Mouse (Mus musculus) G1E (cell line): ENCODE measurements around the gene Shtn1.

Experiments
- CTCF ChIP-seq: IDR thresholded peaks from 2 replicates; pipeline ENCODE4 v1.5.1; 2012; ENCODE audit warnings: low read depth, low read length, inconsistent platforms, mixed read lengths
- GATA1 ChIP-seq: IDR thresholded peaks from 2 replicates; pipeline ENCODE4 v1.6.1; 2012; ENCODE audit warnings: borderline replicate concordance, low read length, inconsistent platforms, mixed read lengths
- GATA2 ChIP-seq: IDR thresholded peaks from 2 replicates; pipeline ENCODE4 v1.6.1; 2012; ENCODE audit warnings: low read depth, low read length, inconsistent platforms, borderline replicate concordance
- POLR2AphosphoS5 ChIP-seq: IDR thresholded peaks from 2 replicates; pipeline ENCODE4 v1.6.1; 2012; ENCODE audit warnings: low read depth, low read length, inconsistent platforms; ENCODE audit not compliant: insufficient replicate concordance
- TAL1 ChIP-seq: conservative IDR thresholded peaks from 2 replicates; pipeline ENCODE4 v1.6.1; 2012; ENCODE audit warnings: low read depth, low read length, inconsistent platforms, mixed read lengths

GRCm38 (mm10) chr19:59098315-59098714 is 22.4 kb upstream of the Shtn1 start:
- no peak for TF ChIP-seq CTCF
- no peak for TF ChIP-seq GATA1
- no peak for TF ChIP-seq POLR2AphosphoS5
- no peak for TF ChIP-seq TAL1
- no peak for TF ChIP-seq GATA2
